Mouse (Mus musculus): ENCODE measurements around the gene Tfdp2. TPM values are rescaled to one million over a fixed set of nuclear protein-coding genes. Genes with fewer than 3 reads are reported as not detected.

Gene Tfdp2
- polyA plus RNA-seq, 2 experiments = 15.5 to 33.0 TPM

GRCm38 (mm10) chr9:96365271-96365872, 169.3 kb downstream of the Tfdp2 start:
- WGBS = 66% methylated on average over 6 of the region's 6 CpGs
- no peak for ATAC-seq (ENCODE audit: low FRiP score, low read depth)

DNA sequence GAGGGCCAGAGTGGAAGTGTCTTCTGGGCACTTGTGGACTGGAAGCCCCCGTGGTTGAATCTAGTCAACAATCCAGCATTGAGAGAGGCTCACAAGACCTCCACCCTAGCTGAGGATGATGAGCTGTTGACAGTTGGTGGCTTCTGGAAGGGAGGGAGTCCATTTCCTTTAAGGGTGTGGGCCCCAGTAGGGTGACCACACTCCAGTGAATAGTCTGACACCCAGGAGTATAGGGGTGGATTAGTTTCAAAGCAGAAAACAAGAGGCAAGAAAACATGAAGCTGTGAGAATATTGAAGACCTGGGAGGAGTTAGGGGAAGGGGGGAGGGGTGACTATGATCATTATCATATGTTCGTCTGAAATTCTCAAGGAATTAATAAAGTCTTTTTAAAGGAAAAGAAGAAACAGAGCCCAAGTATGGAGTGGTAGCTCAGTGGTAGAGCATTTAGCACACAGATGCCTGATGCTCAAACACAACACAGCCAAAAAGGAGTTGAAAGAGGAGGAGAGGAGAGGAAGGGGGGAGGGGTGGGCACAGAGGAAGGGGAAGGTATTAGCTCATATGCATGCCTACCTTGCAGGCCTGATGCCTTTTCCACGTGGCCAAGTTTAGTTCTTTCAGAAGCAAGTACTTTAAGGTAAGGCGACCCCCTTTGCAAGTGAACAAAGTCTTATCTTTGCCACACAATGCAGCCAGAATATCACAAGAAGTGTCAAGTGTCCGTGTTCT, 173.7 kb downstream of the Tfdp2 start:
- DNase-seq (ENCODE audit: low spot score) = no peak
- Histone ChIP-seq H3K27me3 (ENCODE audit: control insufficient read depth, insufficient read depth, low read length) (no peaks in the 10 kb centered on the region), H3K9ac (ENCODE audit: low read depth, low read length, severe bottlenecking) (no peak overlapping the region), H3K36me3 (ENCODE audit: control insufficient read depth, insufficient read depth, low read length) (no peaks in the 10 kb centered on the region), H3K4me1 (ENCODE audit: control insufficient read depth, insufficient read depth, low read length) (no peaks in the 10 kb centered on the region), H3K4me3 (replicated peaks; ENCODE audit: low read length) (no peak overlapping the region), H3K4me2 (replicated peaks; ENCODE audit: low read depth, low read length, severe bottlenecking) (no peak overlapping the region), H3K27ac (replicated peaks; ENCODE audit: low read depth, low read length) (no peak overlapping the region), H3K9me3 (ENCODE audit: control insufficient read depth, low read length) (no peaks in the 10 kb centered on the region)
- 53% methylated on average over 5 of the region's 5 CpGs for WGBS
- no peak for TF ChIP-seq POLR2A (IDR thresholded peaks at IDR 0.05; ENCODE audit: borderline replicate concordance, extremely low read depth, insufficient read depth, insufficient read length)
- no peak for ATAC-seq (ENCODE audit: low FRiP score, low read depth)

More at GRCm38 (mm10) chr9:96365271-96365872, 169.3 kb downstream of the Tfdp2 start:
- Histone ChIP-seq H3K9me3 (ENCODE audit: control insufficient read depth, low read length) (no peaks in the 10 kb centered on the region), H3K9ac (ENCODE audit: low read depth, low read length, severe bottlenecking) (no peak overlapping the region), H3K4me1 (ENCODE audit: control insufficient read depth, insufficient read depth, low read length) (peaks cover 20% of the 10 kb centered on the region), H3K36me3 (ENCODE audit: control insufficient read depth, insufficient read depth, low read length) (no peaks in the 10 kb centered on the region), H3K27ac (replicated peaks; ENCODE audit: low read depth, low read length) (no peak overlapping the region), H3K4me2 (replicated peaks; ENCODE audit: low read depth, low read length, severe bottlenecking) (no peak overlapping the region), H3K27me3 (ENCODE audit: control insufficient read depth, insufficient read depth, low read length) (no peaks in the 10 kb centered on the region), H3K4me3 (replicated peaks; ENCODE audit: low read length) (no peak overlapping the region)
- no peak for TF ChIP-seq POLR2A (IDR thresholded peaks at IDR 0.05; ENCODE audit: borderline replicate concordance, extremely low read depth, insufficient read depth, insufficient read length)
- DNase-seq (ENCODE audit: low spot score) = no peak

- no peaks in the 10 kb centered on the region for H3K4me1 ChIP-seq (ENCODE audit: control insufficient read depth, insufficient read depth, low read length)
- ATAC-seq (ENCODE audit: low FRiP score, low read depth) (no peak), DNase-seq (ENCODE audit: low spot score) (no peak)
- H3K9me3 ChIP-seq (ENCODE audit: control insufficient read depth, low read length) = no peaks in the 10 kb centered on the region
- H3K9ac ChIP-seq (ENCODE audit: low read depth, low read length, severe bottlenecking) = no peak overlapping the region
- no peak overlapping the region for H3K4me3 ChIP-seq (replicated peaks; ENCODE audit: low read length)
- TF ChIP-seq POLR2A (IDR thresholded peaks at IDR 0.05; ENCODE audit: borderline replicate concordance, extremely low read depth, insufficient read depth, insufficient read length) = no peak
- H3K36me3 ChIP-seq (ENCODE audit: control insufficient read depth, insufficient read depth, low read length) = no peaks in the 10 kb centered on the region
- H3K4me2 ChIP-seq (replicated peaks; ENCODE audit: low read depth, low read length, severe bottlenecking) = no peak overlapping the region
- 74% methylated on average over 5 of the region's 5 CpGs for WGBS
- H3K27ac ChIP-seq (replicated peaks; ENCODE audit: low read depth, low read length) = no peak overlapping the region
- no peaks in the 10 kb centered on the region for H3K27me3 ChIP-seq (ENCODE audit: control insufficient read depth, insufficient read depth, low read length)
Measured at GRCm38 (mm10) chr9:96371075-96371474, 175.0 kb downstream of the Tfdp2 start.

Other genes with a start within 250 kb of the Tfdp2 start
- gene Xrn1, start 241.5 kb upstream of the Tfdp2 start, polyA plus RNA-seq (2012; rRNA removed) = 14.7 and 15.4 TPM in 2 replicates
- gene Xrn1, start 241.5 kb upstream of the Tfdp2 start, polyA plus RNA-seq (2014; fragmentation: Nextera tagmentation; extraction: Ambion mirVana) = 18.4 and 21.7 TPM in 2 replicates
- 8.4 and 8.6 TPM in 2 replicates for gene Gk5, start 76.9 kb upstream of the Tfdp2 start, polyA plus RNA-seq (2012; rRNA removed)
- gene Gk5, start 76.9 kb upstream of the Tfdp2 start, polyA plus RNA-seq (2014; fragmentation: Nextera tagmentation; extraction: Ambion mirVana) = 5.8 and 6.4 TPM in 2 replicates
- 69.1 and 81.2 TPM in 2 replicates for gene Atp1b3, start 168.2 kb downstream of the Tfdp2 start, polyA plus RNA-seq (2012; rRNA removed)
- 134 and 138 TPM in 2 replicates for gene Atp1b3, start 168.2 kb downstream of the Tfdp2 start, polyA plus RNA-seq (2014; fragmentation: Nextera tagmentation; extraction: Ambion mirVana)

All from limb, embryonic 14.5 days (tissue).